Mouse (Mus musculus) MEL (cell line): ENCODE measurements around the gene Atg14. TPM values are rescaled to one million over a fixed set of nuclear protein-coding genes. Genes with fewer than 3 reads are reported as not detected.
"Not testable (repeated sequence)": the region's sequence is repeated elsewhere in the genome, so short reads cannot be mapped to it uniquely, and the experiment has no call there.

Experiments
- DNase-seq: peaks from one replicate; pipeline ENCODE4 v3.0.0; 2011; ENCODE audit warnings: low read depth, low spot score
- H3K27ac ChIP-seq: 2 replicates; pipeline ENCODE4 v1.5.1; 2012; ENCODE audit warnings: low read depth, mild to moderate bottlenecking, control low read depth, low read length, moderate library complexity; ENCODE audit not compliant: control insufficient read depth
- H3K27me3 ChIP-seq, 2 experiments: fragments of 150-350 bp in 1 of 2; sonication (generic) in 1 of 2; 2 replicates each; pipeline ENCODE4 v1.6.1; 2012; ENCODE audit warnings: low read length in 2 of 2, mild to moderate bottlenecking in 2 of 2, improper control_type of control experiment in 1 of 2, moderate library complexity in 1 of 2; ENCODE audit not compliant: insufficient read depth in 2 of 2, control insufficient read depth in 1 of 2
- H3K36me3 ChIP-seq, 2 experiments: 2 replicates each; pipeline ENCODE4 v1.6.1; 2012 to 2014; ENCODE audit warnings: low read length in 2 of 2, improper control_type of control experiment in 1 of 2, inconsistent platforms in 1 of 2, mild to moderate bottlenecking in 1 of 2; ENCODE audit not compliant: insufficient read depth in 2 of 2, control insufficient read depth in 1 of 2
- H3K4me1 ChIP-seq, 2 experiments: fragments of 150-350 bp in 1 of 2; sonication (generic) in 1 of 2; 2 replicates each; pipeline ENCODE4 v1.6.1; 2012; ENCODE audit warnings: low read length in 2 of 2, improper control_type of control experiment in 1 of 2, mild to moderate bottlenecking in 1 of 2; ENCODE audit not compliant: insufficient read depth in 2 of 2, control insufficient read depth in 1 of 2
- H3K4me3 ChIP-seq, 2 experiments: fragments of 150-350 bp in 1 of 2; sonication (generic) in 1 of 2; 2 replicates each; pipeline ENCODE4 v1.5.1; 2012; ENCODE audit warnings: low read depth in 2 of 2, low read length in 2 of 2, mild to moderate bottlenecking in 2 of 2, moderate library complexity in 2 of 2, control low read depth in 1 of 2, improper control_type of control experiment in 1 of 2; ENCODE audit not compliant: control insufficient read depth in 1 of 2, insufficient read depth in 1 of 2
- H3K79me2 ChIP-seq: 2 replicates; pipeline ENCODE4 v1.6.1; 2012; ENCODE audit warnings: mild to moderate bottlenecking, low read length, moderate library complexity; ENCODE audit not compliant: control insufficient read depth, poor library complexity, insufficient read depth
- H3K9ac ChIP-seq: 2 replicates; pipeline ENCODE4 v1.6.1; 2012; ENCODE audit warnings: low read depth, mild to moderate bottlenecking, control low read depth, low read length, moderate library complexity; ENCODE audit not compliant: control insufficient read depth, poor library complexity, severe bottlenecking
- H3K9me3 ChIP-seq: fragments of 150-350 bp; sonication (generic); replicated peaks from 2 replicates; pipeline ENCODE4 v1.6.1; 2012; ENCODE audit warnings: mild to moderate bottlenecking, low read length, improper control_type of control experiment, moderate library complexity; ENCODE audit not compliant: insufficient read depth
- CHD1 ChIP-seq: IDR thresholded peaks from 2 replicates; pipeline ENCODE4 v1.6.1; 2012; ENCODE audit warnings: low read depth, mild to moderate bottlenecking, inconsistent platforms, low read length, improper control_type of control experiment
- CHD2 ChIP-seq: IDR thresholded peaks from 2 replicates; pipeline ENCODE4 v1.6.1; 2011; ENCODE audit warnings: low read length, improper control_type of control experiment
- CTCF ChIP-seq, 3 experiments: IDR thresholded peaks in 2 of 3; conservative IDR thresholded peaks in 1 of 3; 2 replicates each; pipeline ENCODE4 v1.5.1; 2011 to 2012; ENCODE audit warnings: low read length in 3 of 3, low read depth in 2 of 3, mild to moderate bottlenecking in 2 of 3, improper control_type of control experiment in 1 of 3, inconsistent platforms in 1 of 3, mixed read lengths in 1 of 3, moderate library complexity in 1 of 3; ENCODE audit not compliant: control insufficient read depth in 1 of 3, insufficient read depth in 1 of 3, poor library complexity in 1 of 3, severe bottlenecking in 1 of 3
- E2F4 ChIP-seq: IDR thresholded peaks from 2 replicates; pipeline ENCODE4 v1.6.1; 2011; ENCODE audit warnings: low read depth, low read length, improper control_type of control experiment, borderline replicate concordance
- EP300 ChIP-seq, 2 experiments: IDR thresholded peaks; 2 replicates each; pipeline ENCODE4 v1.6.1; 2011; ENCODE audit warnings: improper control_type of control experiment in 2 of 2, low read length in 2 of 2, low read depth in 1 of 2, mild to moderate bottlenecking in 1 of 2
- ETS1 ChIP-seq: IDR thresholded peaks from 2 replicates; pipeline ENCODE4 v1.6.1; 2012; ENCODE audit warnings: low read depth, mild to moderate bottlenecking, inconsistent platforms, low read length, improper control_type of control experiment, moderate library complexity
- GABPA ChIP-seq: IDR thresholded peaks from 2 replicates; pipeline ENCODE4 v1.6.1; 2012; ENCODE audit warnings: low read depth, mild to moderate bottlenecking, inconsistent platforms, low read length, improper control_type of control experiment, moderate library complexity
- HCFC1 ChIP-seq: IDR thresholded peaks from 2 replicates; pipeline ENCODE4 v1.6.1; 2012; ENCODE audit warnings: low read depth, mild to moderate bottlenecking, inconsistent platforms, low read length, improper control_type of control experiment, moderate library complexity
- KAT2A ChIP-seq: conservative IDR thresholded peaks from 2 replicates; pipeline ENCODE4 v1.6.1; 2012; ENCODE audit warnings: low read depth, low read length, improper control_type of control experiment, inconsistent platforms
- MAFK ChIP-seq: IDR thresholded peaks from 2 replicates; pipeline ENCODE4 v1.6.1; 2011; ENCODE audit warnings: low read depth, mild to moderate bottlenecking, low read length, improper control_type of control experiment, borderline replicate concordance
- MAZ ChIP-seq: IDR thresholded peaks from 2 replicates; pipeline ENCODE4 v1.6.1; 2012; ENCODE audit warnings: low read depth, mild to moderate bottlenecking, inconsistent platforms, low read length, improper control_type of control experiment
- MEF2A ChIP-seq: IDR thresholded peaks from 2 replicates; pipeline ENCODE4 v1.6.1; 2014; ENCODE audit warnings: low read depth, mild to moderate bottlenecking, inconsistent platforms, low read length, improper control_type of control experiment; ENCODE audit not compliant: poor library complexity, insufficient replicate concordance, severe bottlenecking; ENCODE audit errors: extremely low read depth
- MXI1 ChIP-seq: IDR thresholded peaks from 2 replicates; pipeline ENCODE4 v1.6.1; 2011; ENCODE audit warnings: mild to moderate bottlenecking, low read depth, low read length, improper control_type of control experiment
- MYB ChIP-seq: IDR thresholded peaks from 2 replicates; pipeline ENCODE4 v1.6.1; 2011; ENCODE audit warnings: mild to moderate bottlenecking, low read depth, low read length, improper control_type of control experiment
- NELFE ChIP-seq: IDR thresholded peaks from 2 replicates; pipeline ENCODE4 v1.6.1; 2011; ENCODE audit warnings: low read depth, low read length, improper control_type of control experiment
- NRF1 ChIP-seq: IDR thresholded peaks from 2 replicates; pipeline ENCODE4 v1.6.1; 2014; ENCODE audit warnings: low read depth, mild to moderate bottlenecking, inconsistent platforms, low read length, improper control_type of control experiment, moderate library complexity; ENCODE audit not compliant: poor library complexity, insufficient read depth, severe bottlenecking
- RAD21 ChIP-seq: IDR thresholded peaks from 2 replicates; pipeline ENCODE4 v1.6.1; 2011; ENCODE audit warnings: mild to moderate bottlenecking, low read depth, low read length, improper control_type of control experiment
- RCOR1 ChIP-seq: IDR thresholded peaks from 2 replicates; pipeline ENCODE4 v1.6.1; 2012; ENCODE audit warnings: low read depth, mild to moderate bottlenecking, inconsistent platforms, low read length, improper control_type of control experiment
- SMC3 ChIP-seq: IDR thresholded peaks from 2 replicates; pipeline ENCODE4 v1.6.1; 2011; ENCODE audit warnings: low read depth, low read length, improper control_type of control experiment
- TAL1 ChIP-seq: IDR thresholded peaks from 2 replicates; pipeline ENCODE4 v1.6.1; 2012; ENCODE audit warnings: mild to moderate bottlenecking, inconsistent platforms, low read length, moderate library complexity, mixed read lengths
- TBP ChIP-seq: IDR thresholded peaks from 2 replicates; pipeline ENCODE4 v1.8.0; 2011; ENCODE audit warnings: low read depth, low read length, improper control_type of control experiment
- TCF12 ChIP-seq: IDR thresholded peaks from 2 replicates; pipeline ENCODE4 v1.6.1; 2014; ENCODE audit warnings: low read depth, mild to moderate bottlenecking, inconsistent platforms, low read length, improper control_type of control experiment, moderate library complexity
- USF1 ChIP-seq: IDR thresholded peaks from 2 replicates; pipeline ENCODE4 v1.6.1; 2014; ENCODE audit warnings: low read depth, mild to moderate bottlenecking, inconsistent platforms, low read length, improper control_type of control experiment, moderate library complexity
- ZMIZ1 ChIP-seq: IDR thresholded peaks from 2 replicates; pipeline ENCODE4 v1.6.1; 2012; ENCODE audit warnings: low read depth, mild to moderate bottlenecking, inconsistent platforms, low read length, improper control_type of control experiment, moderate library complexity
- polyA plus RNA-seq, 2 experiments: library from polyadenylated mRNA; stranded (reverse) in 1 of 2; unstranded in 1 of 2; fragments of >175 nt in 1 of 2; fragments of >200 nt in 1 of 2; gene quantifications; 2 replicates each; pipeline versions ENCODE4 v1.2.1 to v1.2.4; 2012; ENCODE audit warnings: low replicate concordance in 2 of 2, low read depth in 1 of 2; ENCODE audit not compliant: insufficient read length in 2 of 2, insufficient read depth in 1 of 2, missing spikeins in 1 of 2
- total RNA-seq: library from RNA; depleted of rRNA; stranded (reverse); fragments of 300-350 nt; gene quantifications from 2 replicates; pipeline ENCODE4 v1.2.3, GENCODE M21; 2012; rRNA removed

The Atg14 gene
- total RNA-seq (2.5 and 3.1 TPM in 2 replicates), polyA plus RNA-seq (1 to 10 TPM in 1 of 2 experiments, not detected in 1; 5.7 TPM)

DNA sequence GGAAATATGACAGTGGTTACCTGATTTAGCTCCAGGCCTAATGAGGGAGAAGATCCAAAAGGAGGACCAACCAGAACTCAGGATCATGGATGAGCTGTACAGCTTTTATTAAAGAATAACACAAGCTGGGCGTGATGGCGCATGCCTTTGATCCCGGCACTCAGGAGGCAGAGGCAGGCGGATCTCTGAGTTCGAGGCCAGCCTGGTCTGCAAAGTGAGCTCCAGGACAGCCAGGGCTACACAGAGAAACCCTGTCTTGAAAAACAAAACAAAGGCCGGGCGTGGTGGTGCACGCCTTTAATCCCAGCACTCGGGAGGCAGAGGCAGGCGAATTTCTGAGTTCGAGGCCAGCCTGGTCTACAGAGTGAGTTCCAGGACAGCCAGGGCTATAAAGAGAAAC, at the start of gene Atg14:
TSS of gene Atg14 (minus strand) at position 101 of the 400 bp plus-strand sequence.
- not testable (repeated sequence) for H3K27ac ChIP-seq, DNase-seq, H3K4me3 ChIP-seq, H3K4me1 ChIP-seq, H3K9ac ChIP-seq, H3K36me3 ChIP-seq, H3K79me2 ChIP-seq, H3K27me3 ChIP-seq, H3K9me3 ChIP-seq

DNA sequence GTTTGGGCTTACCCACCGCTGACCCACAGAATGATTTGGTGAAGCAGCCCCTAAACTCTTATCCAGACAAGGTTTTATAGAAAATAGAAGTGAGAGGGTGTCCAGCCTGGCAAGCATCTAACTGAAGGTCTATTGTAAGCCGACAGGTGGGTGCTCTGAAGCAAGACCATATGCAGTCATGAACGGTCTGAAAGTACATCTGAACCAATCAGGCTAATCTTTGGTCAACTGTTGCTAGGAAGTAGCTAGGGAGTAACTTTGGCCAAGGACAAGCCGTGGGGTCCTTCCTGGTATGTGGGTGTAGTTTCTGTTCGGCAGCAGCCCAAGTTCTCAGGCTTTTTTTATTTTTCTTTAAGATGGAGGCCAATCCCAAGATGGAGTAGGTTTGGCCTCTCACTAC, 48.4 kb upstream of the Atg14 start:
- no peak overlapping the region for H3K9ac ChIP-seq
- peaks cover 6 to 9% of the 10 kb centered on the region in 2 experiments; a peak in 3 of 4 replicates for H3K27me3 ChIP-seq
- no peaks in the 10 kb centered on the region for H3K36me3 ChIP-seq
- H3K27ac ChIP-seq = no peak overlapping the region
- H3K4me1 ChIP-seq = no peaks in the 10 kb centered on the region
- no peaks in the 10 kb centered on the region for H3K79me2 ChIP-seq
- H3K4me3 ChIP-seq = no peak overlapping the region
- no peak for TF ChIP-seq CHD2
- TF ChIP-seq KAT2A = no peak
- TF ChIP-seq GABPA = no peak
- TF ChIP-seq TBP = no peak
- no peak for TF ChIP-seq NELFE
- no peak for TF ChIP-seq RAD21
- TF ChIP-seq, all 39 proteins: peak for 0
- no peaks in the 10 kb centered on the region for H3K9me3 ChIP-seq
- no peak for DNase-seq

DNA sequence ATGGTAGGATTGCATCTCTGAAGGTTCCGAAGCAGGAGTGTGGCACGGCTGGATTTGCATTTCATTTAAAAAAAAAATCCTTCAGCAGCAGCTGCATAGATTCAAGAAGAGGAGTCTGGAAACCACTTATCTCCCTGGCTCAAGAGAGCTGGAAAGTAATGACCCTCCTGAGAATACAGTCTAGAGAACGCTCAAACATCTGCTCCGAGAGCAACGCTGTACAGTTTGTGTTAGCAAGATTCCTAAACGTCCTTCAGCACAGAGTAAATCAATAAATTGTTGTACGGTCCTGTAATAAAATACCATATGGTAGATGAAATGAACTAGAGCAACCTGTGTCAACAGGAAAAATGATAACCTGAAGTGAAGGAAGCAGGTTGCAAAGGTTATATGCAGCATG, 42.8 kb upstream of the Atg14 start:
- Histone ChIP-seq H3K36me3 (no peaks in the 10 kb centered on the region), H3K27ac (no peak overlapping the region), H3K79me2 (no peaks in the 10 kb centered on the region), H3K4me1 (no peaks in the 10 kb centered on the region), H3K4me3 (no peak overlapping the region), H3K27me3 (peaks cover 13 to 15% of the 10 kb centered on the region in 2 experiments), H3K9ac (no peak overlapping the region)
- no peak for DNase-seq
- TF ChIP-seq USF1 = no peak
- no peak for TF ChIP-seq CHD2
- no peak for TF ChIP-seq CTCF (IDR thresholded peaks at IDR 0.05 in 2 of 3, conservative IDR thresholded peaks at IDR 0.05 in 1 of 3; ENCODE audit: control insufficient read depth in 1 of 3, insufficient read depth in 1 of 3, low read depth in 2 of 3, low read length in 3 of 3, poor library complexity in 1 of 3, severe bottlenecking in 1 of 3)
- TF ChIP-seq NRF1 = no peak
- TF ChIP-seq SMC3 = no peak
- TF ChIP-seq E2F4 = no peak
- no peak for TF ChIP-seq MEF2A
- TF ChIP-seq TCF12 = no peak
- TF ChIP-seq MYB = no peak
- TF ChIP-seq RCOR1 = no peak
- no peak for TF ChIP-seq MAFK
- TF ChIP-seq ETS1 = no peak
- no peak for TF ChIP-seq HCFC1
- no peak for TF ChIP-seq MAZ
- TF ChIP-seq MXI1 = no peak
- TF ChIP-seq TAL1 = no peak
- TF ChIP-seq ZMIZ1 = no peak
- no peak for TF ChIP-seq EP300 (IDR thresholded peaks at IDR 0.05; ENCODE audit: low read depth in 1 of 2, low read length in 2 of 2)
- no peak for TF ChIP-seq CHD1
- TF ChIP-seq NELFE = no peak
- TF ChIP-seq, all 39 proteins: peak for 0
- H3K9me3 ChIP-seq = no peaks in the 10 kb centered on the region
